12 mouse cellular contexts compared by ENCODE assay signal in the genomic region with DNA sequence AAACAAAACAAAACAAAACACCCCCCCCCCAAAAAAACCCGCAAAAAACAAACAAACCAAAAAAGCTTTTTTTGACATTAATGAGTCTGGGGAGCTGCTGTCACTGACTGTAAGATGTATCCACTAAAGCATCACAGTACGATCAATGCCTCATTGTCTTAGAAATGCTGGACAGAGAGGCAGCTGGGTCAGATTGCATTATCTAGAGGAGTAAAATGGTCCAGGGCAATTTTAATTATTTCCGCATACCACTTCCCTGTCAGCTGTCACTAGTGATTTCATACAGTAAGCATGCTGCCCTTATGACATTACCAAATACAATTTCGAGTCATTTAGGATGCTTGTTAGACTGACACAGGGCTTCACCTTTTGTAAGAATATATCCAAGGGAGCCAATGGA.
"Had no signal": no experiment of that assay in that cellular context is flagged by ENCODE, and none has a peak within 500 bp of the region (broad histone marks: within the 10 kb centered on the region; RNA-seq: fewer than 3 reads in every experiment).

No protein-coding gene starts in this region.

- H3K9ac ChIP-seq: limb, embryonic 12.5 days; liver, embryonic 14.5 days; stomach, embryonic 15.5 days had no signal

- H3K27me3 ChIP-seq: limb, embryonic 12.5 days; stomach, embryonic 15.5 days had no signal

- H3K27ac ChIP-seq: kidney, postnatal 0 days; limb, embryonic 12.5 days; liver, embryonic 14.5 days; stomach, embryonic 15.5 days had no signal

- ATAC-seq: intestine, embryonic 16.5 days; midbrain, embryonic 16.5 days had no signal

- H3K9me3 ChIP-seq: limb, embryonic 12.5 days; stomach, embryonic 15.5 days had no signal

- H3K4me3 ChIP-seq: limb, embryonic 12.5 days; stomach, embryonic 15.5 days had no signal

- H3K36me3 ChIP-seq: limb, embryonic 12.5 days; stomach, embryonic 15.5 days had no signal

- H3K4me2 ChIP-seq: limb, embryonic 12.5 days; stomach, embryonic 15.5 days had no signal

- DNase-seq: kidney, adult 8-10 months; kidney, postnatal 36 days; layer of hippocampus, adult 9-11 months; layer of hippocampus, postnatal 36 days; lung, adult 18-20 months; thymus, postnatal 36 days had no signal

- H3K4me1 ChIP-seq: limb, embryonic 12.5 days; stomach, embryonic 15.5 days had no signal
